Mouse (Mus musculus) intestine, embryonic 14.5 days (tissue): ENCODE data around the gene Gm49318. TPM values are rescaled to one million over a fixed set of nuclear protein-coding genes. Genes with fewer than 3 reads are reported as not detected.
A peak's percentile ranks its signal among the peaks of the same experiment; 100 is the strongest.
"Not testable (repeated sequence)": the region's sequence is repeated elsewhere in the genome, so short reads cannot be mapped to it uniquely, and the experiment has no call there.

Source experiments
- ATAC-seq: fragments of 200-750 bp; cut with Nextera tagmentation; replicated peaks from 2 replicates; pipeline ENCODE4 v1.8.0; 2017; ENCODE audit warnings: low read depth, moderate number of reproducible peaks, moderate TSS enrichment, moderate library complexity; ENCODE audit not compliant: low FRiP score, low TSS enrichment
- DNase-seq: peaks from one replicate; pipeline ENCODE4 v3.0.0-alpha.2; 2018; ENCODE audit warnings: low spot score
- H3K27ac ChIP-seq: fragments of 300-500 bp; sonication (generic); 2 replicates; pipeline ENCODE4 v1.5.1; 2014; ENCODE audit warnings: low read depth, mild to moderate bottlenecking, control low read depth
- H3K27me3 ChIP-seq: fragments of 300-500 bp; sonication (generic); replicated peaks from 2 replicates; pipeline ENCODE4 v1.6.1; 2014; ENCODE audit warnings: low read length, control low read depth; ENCODE audit not compliant: control insufficient read depth, insufficient read depth
- H3K36me3 ChIP-seq: fragments of 300-500 bp; sonication (generic); 2 replicates; pipeline ENCODE4 v1.6.1; 2014; ENCODE audit warnings: low read length, control low read depth; ENCODE audit not compliant: control insufficient read depth, insufficient read depth
- H3K4me1 ChIP-seq: fragments of 300-500 bp; sonication (generic); replicated peaks from 2 replicates; pipeline ENCODE4 v1.6.1; 2014; ENCODE audit warnings: low read length, control low read depth, mixed read lengths; ENCODE audit not compliant: control insufficient read depth, insufficient read depth
- H3K4me2 ChIP-seq: fragments of 300-500 bp; sonication (generic); 2 replicates; pipeline ENCODE4 v1.6.1; 2014; ENCODE audit warnings: low read length
- H3K4me3 ChIP-seq: fragments of 300-500 bp; sonication (generic); 2 replicates; pipeline ENCODE4 v1.5.1; 2014; ENCODE audit warnings: low read depth, low read length, control low read depth, mixed read lengths
- H3K9ac ChIP-seq: fragments of 300-500 bp; sonication (generic); 2 replicates; pipeline ENCODE4 v1.6.1; 2014; ENCODE audit warnings: mild to moderate bottlenecking, low read length
- H3K9me3 ChIP-seq: fragments of 300-500 bp; sonication (generic); 2 replicates; pipeline ENCODE4 v1.6.1; 2016; ENCODE audit warnings: low read length, control low read depth; ENCODE audit not compliant: control insufficient read depth
- WGBS: fragments of 180-500 bp; shearing (Covaris S2); extraction: QIAGEN DNeasy Blood & Tissue Kit; methylation state at CpG from one replicate; pipeline ENCODE4 v1.1.7; 2014; 5-methylcytosine and 5-hydroxymethylcytosine counted together
- polyA plus RNA-seq: library from polyadenylated mRNA; unstranded; fragments of >200 nt; fragmentation: Nextera tagmentation; extraction: Ambion mirVana; gene quantifications from 2 replicates; pipeline ENCODE4 v1.2.1, GENCODE M21; 2014

Gene Gm49318
- polyA plus RNA-seq, 1 experiment from 2014 or later, result not detected

DNA sequence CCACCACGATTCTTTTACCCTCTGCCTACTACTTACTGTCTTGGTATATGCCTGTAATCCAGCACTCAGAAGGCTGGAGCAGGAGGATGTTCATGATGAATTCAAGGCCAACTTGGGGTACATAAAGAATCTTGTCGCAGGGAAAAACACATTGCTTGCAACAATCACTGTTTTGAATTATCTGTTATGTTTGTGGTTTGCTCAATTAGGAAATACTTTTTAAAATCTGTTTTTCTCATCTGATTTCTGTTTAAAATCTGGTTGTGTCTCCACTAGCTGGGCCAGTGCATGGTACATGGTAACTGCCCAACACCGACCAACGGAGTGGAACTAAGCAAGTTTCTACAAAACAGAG, 13.6 kb upstream of the Gm49318 start:
- Histone ChIP-seq H3K9ac (peak overlapping the region; percentile 74), H3K4me2 (peak overlapping the region; percentile 84), H3K4me1 (0 out of 2 replicates have a peak, but pooled peaks cover 9% of the 10 kb centered on the region), H3K27ac (peak overlapping the region; percentile 36; the same call in 1 of the 2 replicates), H3K4me3 (peak overlapping the region; percentile 76), H3K36me3 (0 out of 2 replicates have a peak, but pooled peaks cover 7% of the 10 kb centered on the region), H3K9me3 (no peaks in the 10 kb centered on the region), H3K27me3 (no peaks in the 10 kb centered on the region)
- ATAC-seq (no peak), DNase-seq (no peak)
- WGBS, result 32% methylated on average over 4 of the region's 4 CpGs

GRCm38 (mm10) chr9:22076223-22076622, 5.2 kb upstream of the Gm49318 start:
- peaks cover 27% of the 10 kb centered on the region; the same call in 1 of the 2 replicates for H3K36me3 ChIP-seq
- DNase-seq, result no peak
- WGBS, result 88% methylated on average over 23 of the region's 23 CpGs
- H3K9me3 ChIP-seq, result no peaks in the 10 kb centered on the region
- no peak overlapping the region for H3K4me3 ChIP-seq
- no peaks in the 10 kb centered on the region for H3K27me3 ChIP-seq
- no peak for ATAC-seq
- H3K4me2 ChIP-seq, result no peak overlapping the region
- H3K4me1 ChIP-seq, result no peaks in the 10 kb centered on the region
- H3K9ac ChIP-seq, result no peak overlapping the region
- H3K27ac ChIP-seq, result no peak overlapping the region

GRCm38 (mm10) chr9:22075778-22076177, 4.7 kb upstream of the Gm49318 start:
- not testable (repeated sequence) for H3K27ac ChIP-seq, H3K9me3 ChIP-seq, H3K27me3 ChIP-seq, H3K4me1 ChIP-seq, H3K4me3 ChIP-seq, DNase-seq, ATAC-seq, H3K4me2 ChIP-seq, H3K9ac ChIP-seq
- H3K36me3 ChIP-seq, result peaks cover 27% of the 10 kb centered on the region; the same call in 1 of the 2 replicates
- 74% methylated on average over 5 of the region's 5 CpGs for WGBS

GRCm38 (mm10) chr9:22072276-22072675, 1.2 kb upstream of the Gm49318 start:
- Histone ChIP-seq H3K36me3 (peaks cover 28% of the 10 kb centered on the region; the same call in 1 of the 2 replicates), H3K27me3 (no peaks in the 10 kb centered on the region), H3K9ac (no peak overlapping the region), H3K27ac (no peak overlapping the region), H3K4me1 (peaks cover 4% of the 10 kb centered on the region; the same call in 1 of the 2 replicates), H3K4me3 (no peak overlapping the region), H3K9me3 (no peaks in the 10 kb centered on the region), H3K4me2 (no peak overlapping the region)
- WGBS, result 87% methylated on average over 4 of the region's 4 CpGs
- no peak for DNase-seq
- ATAC-seq, result no peak

GRCm38 (mm10) chr9:22069881-22070553, 1.0 kb downstream of the Gm49318 start:
- Histone ChIP-seq H3K9ac (peak overlapping the region; percentile 95), H3K36me3 (peaks cover 38% of the 10 kb centered on the region), H3K4me1 (peaks cover 4% of the 10 kb centered on the region; the same call in 1 of the 2 replicates), H3K9me3 (no peaks in the 10 kb centered on the region), H3K27ac (no peak overlapping the region; the same call in 1 of the 2 replicates), H3K27me3 (no peaks in the 10 kb centered on the region), H3K4me3 (peak overlapping the region; percentile 79), H3K4me2 (peak overlapping the region; percentile 66)
- 67% methylated on average over 4 of the region's 4 CpGs for WGBS
- DNase-seq, result no peak
- ATAC-seq, result peak; percentile 1; the same call in 1 of the 2 replicates

DNA sequence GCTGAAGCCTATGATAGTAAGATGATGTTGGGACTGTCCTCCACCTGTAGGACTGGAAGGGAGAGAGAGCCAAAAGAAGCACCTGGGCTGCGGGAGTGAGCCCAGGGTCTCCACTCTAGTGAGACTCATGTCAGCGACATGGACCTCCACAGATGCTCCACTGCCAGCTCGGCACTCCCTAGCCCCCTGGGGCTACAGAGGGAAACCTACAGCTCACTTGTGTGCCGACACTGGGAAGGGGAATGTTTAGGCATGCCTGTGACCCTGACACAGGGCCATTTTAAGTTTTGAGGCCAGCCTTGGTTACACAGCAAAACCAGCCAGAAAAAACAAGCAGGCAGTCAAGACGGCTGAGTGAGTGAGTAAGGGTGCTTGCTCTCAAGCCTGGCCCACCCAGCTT, 3.9 kb downstream of the Gm49318 start:
- Histone ChIP-seq H3K4me2 (no peak overlapping the region), H3K9ac (no peak overlapping the region), H3K4me1 (peaks cover 4% of the 10 kb centered on the region; the same call in 1 of the 2 replicates), H3K4me3 (no peak overlapping the region), H3K36me3 (peaks cover 45% of the 10 kb centered on the region), H3K27me3 (no peaks in the 10 kb centered on the region), H3K9me3 (no peaks in the 10 kb centered on the region), H3K27ac (no peak overlapping the region)
- WGBS, result 81% methylated on average over 5 of the region's 5 CpGs
- DNase-seq, result no peak
- no peak for ATAC-seq

- H3K36me3 ChIP-seq, result peaks cover 53% of the 10 kb centered on the region
- H3K4me3 ChIP-seq, result no peak overlapping the region
- no peak overlapping the region for H3K27ac ChIP-seq
- ATAC-seq (no peak), DNase-seq (peak; percentile 63)
- peaks cover 4% of the 10 kb centered on the region; the same call in 1 of the 2 replicates for H3K4me1 ChIP-seq
- H3K9ac ChIP-seq, result no peak overlapping the region
- H3K4me2 ChIP-seq, result no peak overlapping the region
- WGBS, result 74% methylated on average over 3 of the region's 3 CpGs
- no peaks in the 10 kb centered on the region for H3K9me3 ChIP-seq
- H3K27me3 ChIP-seq, result no peaks in the 10 kb centered on the region
Observed at GRCm38 (mm10) chr9:22066433-22066832, 4.6 kb downstream of the Gm49318 start.

GRCm38 (mm10) chr9:22065642-22066041, 5.4 kb downstream of the Gm49318 start:
- peaks cover 4% of the 10 kb centered on the region; the same call in 1 of the 2 replicates for H3K4me1 ChIP-seq
- ATAC-seq (no peak), DNase-seq (no peak)
- no peak overlapping the region for H3K4me2 ChIP-seq
- no peak overlapping the region for H3K4me3 ChIP-seq
- H3K9ac ChIP-seq, result no peak overlapping the region
- WGBS, result 95% methylated on average over 11 of the region's 11 CpGs
- no peaks in the 10 kb centered on the region for H3K9me3 ChIP-seq
- H3K36me3 ChIP-seq, result peaks cover 59% of the 10 kb centered on the region
- no peak overlapping the region for H3K27ac ChIP-seq
- no peaks in the 10 kb centered on the region for H3K27me3 ChIP-seq

DNA sequence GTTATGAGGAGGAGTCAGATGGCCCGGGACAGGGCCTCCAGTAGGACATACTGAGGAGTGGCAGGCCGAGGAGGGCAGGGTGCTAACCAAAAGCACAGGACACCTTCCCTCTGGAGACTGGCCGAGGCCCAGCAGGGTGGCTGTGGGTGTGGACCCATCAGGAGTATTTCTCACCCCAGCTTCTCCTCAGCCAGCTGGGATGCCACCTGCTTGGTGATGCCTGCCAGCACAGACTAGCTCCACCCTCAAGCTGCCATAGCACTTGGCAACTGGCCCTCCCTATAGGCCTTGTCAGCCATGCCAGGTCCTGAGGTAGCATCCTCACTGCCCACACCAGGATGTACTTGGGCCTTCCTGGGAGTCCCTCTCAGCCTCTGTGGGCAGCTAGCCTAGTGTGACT, 6.7 kb downstream of the Gm49318 start:
- no peaks in the 10 kb centered on the region for H3K4me1 ChIP-seq

More for the DNA sequence above, 6.7 kb downstream of the Gm49318 start:
- H3K4me3 ChIP-seq, result no peak overlapping the region
- WGBS, result 87% methylated on average over 3 of the region's 3 CpGs
- DNase-seq (no peak), ATAC-seq (no peak)
- H3K27me3 ChIP-seq, result no peaks in the 10 kb centered on the region
- no peak overlapping the region for H3K9ac ChIP-seq
- H3K36me3 ChIP-seq, result peaks cover 66% of the 10 kb centered on the region
- no peaks in the 10 kb centered on the region for H3K9me3 ChIP-seq
- H3K27ac ChIP-seq, result no peak overlapping the region
- H3K4me2 ChIP-seq, result no peak overlapping the region
